Mouse (Mus musculus): ENCODE data around the gene Kmo. TPM values are rescaled to one million over a fixed set of nuclear protein-coding genes. Genes with fewer than 3 reads are reported as not detected.

Gene Kmo
- polyA plus RNA-seq, 1 experiment: 49.6 TPM

- Histone ChIP-seq H3K27me3 (replicated peaks; ENCODE audit: control insufficient read depth, insufficient read depth, low read length) (no peaks in the 10 kb centered on the region), H3K4me3 (ENCODE audit: insufficient read depth, low read depth, low read length) (peak overlapping the region; percentile 34; the same call in 1 of the 2 replicates), H3K36me3 (ENCODE audit: control insufficient read depth, insufficient read depth, low read length) (no peaks in the 10 kb centered on the region), H3K4me1 (ENCODE audit: control insufficient read depth, insufficient read depth, low read length) (peaks cover 2% of the 10 kb centered on the region; the same call in 1 of the 2 replicates), H3K27ac (ENCODE audit: insufficient read depth, low read depth, low read length) (peak overlapping the region; percentile 87)
- WGBS: 45% methylated on average over 10 of the region's 10 CpGs
- DNase-seq: peak; percentile 85
- TF ChIP-seq POLR2A (IDR thresholded peaks at IDR 0.05; ENCODE audit: low read depth, low read length) (no peak), CTCF (conservative IDR thresholded peaks at IDR 0.05; ENCODE audit: insufficient read depth, insufficient read length, low read depth, low read length) (no peak)
Measured at GRCm38 (mm10) chr1:175631721-175632221, 11.6 kb downstream of the Kmo start.

- Histone ChIP-seq H3K27me3 (replicated peaks; ENCODE audit: control insufficient read depth, insufficient read depth, low read length) (no peaks in the 10 kb centered on the region), H3K27ac (ENCODE audit: insufficient read depth, low read depth, low read length) (peak overlapping the region; percentile 38; the same call in 1 of the 2 replicates), H3K4me1 (ENCODE audit: control insufficient read depth, insufficient read depth, low read length) (peaks cover 2% of the 10 kb centered on the region; the same call in 1 of the 2 replicates), H3K4me3 (ENCODE audit: insufficient read depth, low read depth, low read length) (peak overlapping the region; percentile 49), H3K36me3 (ENCODE audit: control insufficient read depth, insufficient read depth, low read length) (no peaks in the 10 kb centered on the region)
- WGBS: 91% methylated on average over 14 of the region's 14 CpGs
- no peak for DNase-seq
- TF ChIP-seq POLR2A (IDR thresholded peaks at IDR 0.05; ENCODE audit: low read depth, low read length) (no peak), CTCF (conservative IDR thresholded peaks at IDR 0.05; ENCODE audit: insufficient read depth, insufficient read length, low read depth, low read length) (no peak)
Measured at GRCm38 (mm10) chr1:175632470-175632869, 12.3 kb downstream of the Kmo start.

- DNase-seq: no peak
- Histone ChIP-seq H3K4me1 (ENCODE audit: control insufficient read depth, insufficient read depth, low read length) (no peaks in the 10 kb centered on the region; the same call in 1 of the 2 replicates), H3K4me3 (ENCODE audit: insufficient read depth, low read depth, low read length) (no peak overlapping the region), H3K36me3 (ENCODE audit: control insufficient read depth, insufficient read depth, low read length) (no peaks in the 10 kb centered on the region), H3K27me3 (replicated peaks; ENCODE audit: control insufficient read depth, insufficient read depth, low read length) (no peaks in the 10 kb centered on the region), H3K27ac (ENCODE audit: insufficient read depth, low read depth, low read length) (no peak overlapping the region)
- TF ChIP-seq POLR2A (IDR thresholded peaks at IDR 0.05; ENCODE audit: low read depth, low read length): no peak
- TF ChIP-seq CTCF (conservative IDR thresholded peaks at IDR 0.05; ENCODE audit: insufficient read depth, insufficient read length, low read depth, low read length): no peak
- 69% methylated on average over 7 of the region's 7 CpGs for WGBS
Measured at GRCm38 (mm10) chr1:175637677-175638076, 17.5 kb downstream of the Kmo start.

GRCm38 (mm10) chr1:175639072-175639471 lies 18.9 kb downstream of the Kmo start:
- TF ChIP-seq CTCF (conservative IDR thresholded peaks at IDR 0.05; ENCODE audit: insufficient read depth, insufficient read length, low read depth, low read length) (no peak), POLR2A (IDR thresholded peaks at IDR 0.05; ENCODE audit: low read depth, low read length) (no peak)
- Histone ChIP-seq H3K36me3 (ENCODE audit: control insufficient read depth, insufficient read depth, low read length) (no peaks in the 10 kb centered on the region), H3K4me1 (ENCODE audit: control insufficient read depth, insufficient read depth, low read length) (no peaks in the 10 kb centered on the region; the same call in 1 of the 2 replicates), H3K4me3 (ENCODE audit: insufficient read depth, low read depth, low read length) (no peak overlapping the region), H3K27me3 (replicated peaks; ENCODE audit: control insufficient read depth, insufficient read depth, low read length) (no peaks in the 10 kb centered on the region), H3K27ac (ENCODE audit: insufficient read depth, low read depth, low read length) (no peak overlapping the region)
- DNase-seq: no peak
- WGBS: 79% methylated on average over 7 of the region's 7 CpGs

- no peaks in the 10 kb centered on the region for H3K27me3 ChIP-seq (replicated peaks; ENCODE audit: control insufficient read depth, insufficient read depth, low read length)
- TF ChIP-seq CTCF (conservative IDR thresholded peaks at IDR 0.05; ENCODE audit: insufficient read depth, insufficient read length, low read depth, low read length): no peak
- no peak for TF ChIP-seq POLR2A (IDR thresholded peaks at IDR 0.05; ENCODE audit: low read depth, low read length)
- H3K27ac ChIP-seq (ENCODE audit: insufficient read depth, low read depth, low read length): no peak overlapping the region
- 77% methylated on average over 6 of the region's 6 CpGs for WGBS
- H3K4me1 ChIP-seq (ENCODE audit: control insufficient read depth, insufficient read depth, low read length): no peaks in the 10 kb centered on the region; the same call in 1 of the 2 replicates
- H3K4me3 ChIP-seq (ENCODE audit: insufficient read depth, low read depth, low read length): no peak overlapping the region
- no peaks in the 10 kb centered on the region for H3K36me3 ChIP-seq (ENCODE audit: control insufficient read depth, insufficient read depth, low read length)
- DNase-seq: no peak
Measured at GRCm38 (mm10) chr1:175640435-175641150, 20.4 kb downstream of the Kmo start.

GRCm38 (mm10) chr1:175643496-175644265 lies 23.5 kb downstream of the Kmo start:
- DNase-seq: no peak
- no peak for TF ChIP-seq CTCF (conservative IDR thresholded peaks at IDR 0.05; ENCODE audit: insufficient read depth, insufficient read length, low read depth, low read length)
- no peak for TF ChIP-seq POLR2A (IDR thresholded peaks at IDR 0.05; ENCODE audit: low read depth, low read length)
- Histone ChIP-seq H3K4me1 (ENCODE audit: control insufficient read depth, insufficient read depth, low read length) (peaks cover 4% of the 10 kb centered on the region; the same call in 1 of the 2 replicates), H3K27me3 (replicated peaks; ENCODE audit: control insufficient read depth, insufficient read depth, low read length) (no peaks in the 10 kb centered on the region), H3K36me3 (ENCODE audit: control insufficient read depth, insufficient read depth, low read length) (no peaks in the 10 kb centered on the region), H3K27ac (ENCODE audit: insufficient read depth, low read depth, low read length) (no peak overlapping the region), H3K4me3 (ENCODE audit: insufficient read depth, low read depth, low read length) (no peak overlapping the region)
- WGBS: 51% methylated on average over 5 of the region's 5 CpGs

GRCm38 (mm10) chr1:175646952-175647351 lies 26.8 kb downstream of the Kmo start:
- peak; percentile 89 for DNase-seq
- H3K27ac ChIP-seq (ENCODE audit: insufficient read depth, low read depth, low read length): peak overlapping the region; percentile 80
- TF ChIP-seq CTCF (conservative IDR thresholded peaks at IDR 0.05; ENCODE audit: insufficient read depth, insufficient read length, low read depth, low read length) (no peak), POLR2A (IDR thresholded peaks at IDR 0.05; ENCODE audit: low read depth, low read length) (no peak)
- no peaks in the 10 kb centered on the region for H3K27me3 ChIP-seq (replicated peaks; ENCODE audit: control insufficient read depth, insufficient read depth, low read length)
- peaks cover 4% of the 10 kb centered on the region; the same call in 1 of the 2 replicates for H3K4me1 ChIP-seq (ENCODE audit: control insufficient read depth, insufficient read depth, low read length)
- H3K36me3 ChIP-seq (ENCODE audit: control insufficient read depth, insufficient read depth, low read length): peaks cover 2% of the 10 kb centered on the region; the same call in 1 of the 2 replicates
- no peak overlapping the region for H3K4me3 ChIP-seq (ENCODE audit: insufficient read depth, low read depth, low read length)
- 21% methylated on average over 9 of the region's 9 CpGs for whole genome bisulfite sequencing
